Mouse (Mus musculus): ENCODE results near the gene Mknk2.

Gene Mknk2

DNA sequence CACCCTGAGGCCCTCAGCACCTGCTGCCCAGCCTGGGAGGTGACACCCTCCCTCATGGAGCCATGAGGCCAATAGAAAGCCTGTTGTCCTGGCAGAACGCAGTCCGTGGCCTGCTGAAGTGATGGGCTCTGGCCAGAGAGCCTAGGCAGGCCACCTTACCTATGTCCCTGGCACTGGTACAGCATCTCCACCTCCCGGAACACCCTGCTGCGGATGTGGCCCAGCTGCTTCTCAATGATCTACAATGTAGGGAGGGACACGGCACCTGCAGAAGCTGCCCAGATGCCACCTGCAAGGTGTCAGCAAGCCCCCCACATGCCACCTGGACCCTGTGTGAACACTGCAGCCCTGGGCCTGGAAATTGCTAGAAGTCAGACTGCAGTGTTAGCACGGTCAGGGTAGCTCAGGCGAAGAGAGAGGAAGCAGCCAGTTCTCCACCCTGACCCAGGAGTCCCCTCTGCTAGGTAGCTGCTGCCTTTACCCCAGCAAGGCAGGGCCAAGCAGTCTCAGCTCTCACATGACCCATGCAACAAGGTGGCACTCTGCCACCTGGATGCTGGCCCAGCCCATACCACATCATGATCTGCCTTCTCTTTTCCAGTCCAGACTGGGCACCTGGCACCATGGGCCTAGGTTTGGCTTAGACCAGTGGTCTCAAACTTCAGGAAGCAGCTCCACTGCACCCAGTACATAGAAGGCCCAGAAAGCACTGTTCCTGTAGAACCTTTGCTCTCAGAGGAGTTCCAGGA is 8.0 kb downstream of the Mknk2 start:
- peak; percentile 89 to 93 for DNase-seq

DNA sequence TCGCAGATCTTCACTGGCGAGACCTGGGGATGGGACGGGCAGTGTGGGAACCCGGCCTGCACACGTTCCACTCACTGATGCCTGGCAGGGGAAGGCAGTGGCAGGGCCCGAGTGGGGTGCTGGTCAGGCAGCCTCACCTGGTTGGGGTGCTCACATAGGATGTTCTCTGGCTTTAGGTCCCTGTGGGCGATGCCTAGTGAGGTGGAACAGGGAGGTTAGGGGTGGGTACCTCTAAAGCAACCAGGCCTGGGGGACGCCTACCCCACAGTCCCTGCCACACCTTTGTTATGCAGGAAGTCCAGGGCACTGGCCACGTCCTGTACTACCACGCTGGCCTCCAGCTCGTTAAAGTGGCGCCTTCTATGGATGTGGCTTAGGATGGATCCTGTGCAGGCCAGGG is 8.9 kb downstream of the Mknk2 start:
- DNase-seq = no peak

DNA sequence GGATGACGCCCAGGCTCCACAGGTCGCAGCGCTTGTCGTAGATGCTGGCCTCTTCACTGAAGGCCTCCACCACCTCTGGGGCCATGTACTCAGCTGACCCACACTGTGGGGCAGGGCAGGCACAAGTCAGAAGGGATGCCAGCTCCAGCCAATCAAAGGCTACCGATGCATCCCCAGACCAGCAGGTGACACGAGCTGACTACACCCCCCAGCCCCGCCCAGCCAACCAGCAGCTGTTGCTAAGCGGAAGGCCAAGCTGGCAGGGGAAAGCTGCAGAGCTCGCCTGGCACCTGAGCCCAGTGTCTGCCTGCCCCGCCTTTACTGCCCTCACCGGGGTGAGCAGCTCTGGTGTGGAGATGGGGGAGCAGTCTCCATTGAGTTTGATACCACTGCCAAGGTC is 9.3 kb downstream of the Mknk2 start:
- DNase-seq = peak; percentile 60 to 85

DNA sequence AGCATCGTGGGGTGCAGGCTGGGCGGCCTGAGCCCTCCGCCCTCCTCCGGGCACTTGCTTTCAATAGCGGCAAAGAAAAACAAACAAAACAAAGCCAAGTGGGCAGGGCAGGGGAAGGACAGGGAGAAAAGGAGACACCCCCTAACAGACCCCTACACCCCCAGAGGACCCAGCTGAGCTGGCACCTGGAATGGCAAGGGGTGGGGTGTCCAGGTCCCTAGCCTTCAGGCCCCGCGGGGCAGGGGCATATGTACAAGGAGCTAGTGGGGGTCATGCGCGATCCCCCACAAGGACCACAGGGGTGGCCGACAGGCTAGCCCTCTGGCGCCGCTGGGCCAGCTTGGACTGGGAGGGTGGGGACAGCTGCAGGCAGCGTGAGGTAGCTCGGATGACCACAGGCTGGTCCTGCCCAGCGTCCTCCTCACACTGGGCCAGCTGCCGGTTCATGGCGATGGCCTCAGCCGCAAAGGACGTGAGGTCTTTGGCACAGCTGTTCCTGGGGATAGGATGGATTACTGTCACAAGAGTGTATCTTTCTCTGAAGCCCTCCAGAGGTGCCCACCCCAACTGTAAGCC is 11.0 kb downstream of the Mknk2 start:
- DNase-seq = no peak

DNA sequence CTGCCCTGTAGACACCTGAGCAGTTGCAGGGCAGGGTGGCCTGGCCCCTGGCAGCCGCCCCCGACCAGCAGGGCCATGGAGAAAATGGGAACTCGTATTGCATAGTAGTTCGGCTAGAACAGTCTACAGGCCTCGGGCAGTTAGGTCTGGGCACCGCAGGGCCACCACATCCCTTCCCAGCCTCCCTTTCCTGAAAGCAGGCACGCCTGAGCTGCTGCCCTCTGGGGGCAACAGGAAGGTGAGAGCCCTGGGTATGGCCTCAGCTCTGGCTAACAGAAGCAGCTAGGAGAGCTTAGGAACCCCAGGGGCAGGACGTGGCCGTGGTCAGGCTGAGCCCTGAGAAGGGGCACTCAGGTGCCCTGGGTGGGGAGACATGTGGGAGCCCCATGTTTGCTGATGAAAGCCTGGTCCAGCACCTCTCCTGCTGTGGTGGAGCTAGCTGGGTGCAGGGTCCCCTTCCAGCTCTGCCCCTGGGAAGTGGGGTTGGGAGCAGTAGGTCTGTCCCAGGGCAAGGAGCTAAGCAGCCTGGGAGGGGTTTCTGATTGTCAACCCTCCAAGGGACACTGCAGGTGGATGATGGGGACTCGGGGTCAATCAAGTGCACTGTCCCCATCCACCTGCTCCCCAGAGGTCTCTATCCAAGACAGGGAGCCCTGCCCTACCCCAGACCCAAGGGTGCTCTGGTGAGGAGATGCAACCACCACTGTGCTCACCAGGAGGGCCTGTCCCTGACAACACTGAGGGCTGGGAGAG is 11.8 kb downstream of the Mknk2 start:
- DNase-seq = no peak

DNA sequence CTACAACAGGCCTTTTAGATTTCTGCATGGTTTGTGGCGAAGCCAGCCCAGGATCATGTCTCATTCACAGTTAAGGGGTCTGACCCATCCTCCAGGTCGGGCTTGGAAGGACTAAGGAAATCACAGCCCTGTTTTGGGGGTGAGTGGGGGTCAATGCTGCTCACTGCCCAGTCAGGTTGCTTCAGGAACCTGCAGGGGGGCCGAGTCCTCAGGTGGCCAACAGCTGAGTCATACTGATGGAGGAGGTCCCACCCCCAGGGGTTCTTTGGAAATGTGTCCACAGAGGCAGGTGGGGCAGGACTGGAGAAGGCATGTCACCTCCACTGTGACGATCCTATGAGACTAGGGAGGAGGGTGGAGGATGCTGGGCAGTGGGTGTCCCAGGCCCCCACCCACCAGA is 12.5 kb downstream of the Mknk2 start:
- DNase-seq = no peak

DNA sequence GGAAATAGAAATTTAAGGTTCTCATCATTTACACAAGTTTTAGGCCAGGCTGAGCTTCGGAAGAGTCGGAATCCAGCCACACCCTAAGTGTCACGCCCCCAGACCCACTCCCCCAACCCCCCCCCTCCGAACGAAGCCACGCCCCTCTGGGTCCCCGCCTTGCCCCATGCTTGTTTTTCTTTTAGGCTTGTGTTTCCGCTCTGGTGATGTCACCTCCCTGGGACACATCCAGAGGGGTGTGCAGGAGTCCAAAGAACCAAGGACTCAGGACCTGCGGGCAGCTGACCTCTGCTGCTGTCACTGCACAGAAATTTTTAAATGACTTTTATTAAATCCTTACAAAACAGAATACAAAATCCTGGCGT is 12.9 kb downstream of the Mknk2 start:
- DNase-seq = no peak

DNA sequence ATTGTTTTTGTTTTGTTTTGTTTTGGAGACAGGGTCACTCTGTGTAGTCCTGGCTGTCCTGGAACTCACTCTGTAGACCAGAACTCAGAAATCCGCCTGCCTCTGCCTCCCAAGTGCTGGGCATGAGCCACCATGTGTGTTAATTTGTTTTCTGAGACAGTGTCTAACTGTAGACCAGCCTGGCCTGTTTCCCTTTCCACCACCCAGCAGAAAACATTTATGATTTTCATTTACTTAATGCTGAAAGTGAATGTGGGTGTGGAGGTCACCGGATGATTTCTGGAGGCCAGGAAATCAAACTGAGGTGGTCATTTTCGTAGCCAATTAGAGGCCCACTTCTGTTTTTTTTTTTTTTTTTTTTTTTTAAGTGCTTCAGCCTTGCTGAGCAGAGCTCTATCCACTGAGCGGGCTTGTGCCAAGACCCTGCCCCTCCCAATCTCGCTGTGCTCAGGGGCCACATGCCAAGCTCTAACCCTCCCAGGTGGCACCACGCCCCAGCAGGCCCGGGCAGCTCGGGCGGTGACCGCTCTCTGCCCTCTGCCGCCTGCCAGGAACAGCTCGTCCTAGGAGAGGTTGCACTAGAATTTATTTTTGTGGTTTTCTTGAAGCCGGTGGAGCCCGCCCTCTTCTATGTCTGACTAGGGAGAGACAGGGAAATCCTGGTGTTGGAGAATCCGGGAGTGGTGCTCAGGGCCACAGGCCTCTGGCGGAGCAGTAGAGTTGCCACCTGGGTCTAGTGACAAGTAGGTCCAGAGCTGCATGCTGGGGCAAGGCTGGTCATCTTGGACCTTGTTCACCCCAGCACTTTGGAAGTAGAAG is 13.5 kb downstream of the Mknk2 start:
- peak; percentile 76 to 80 for DNase-seq

DNA sequence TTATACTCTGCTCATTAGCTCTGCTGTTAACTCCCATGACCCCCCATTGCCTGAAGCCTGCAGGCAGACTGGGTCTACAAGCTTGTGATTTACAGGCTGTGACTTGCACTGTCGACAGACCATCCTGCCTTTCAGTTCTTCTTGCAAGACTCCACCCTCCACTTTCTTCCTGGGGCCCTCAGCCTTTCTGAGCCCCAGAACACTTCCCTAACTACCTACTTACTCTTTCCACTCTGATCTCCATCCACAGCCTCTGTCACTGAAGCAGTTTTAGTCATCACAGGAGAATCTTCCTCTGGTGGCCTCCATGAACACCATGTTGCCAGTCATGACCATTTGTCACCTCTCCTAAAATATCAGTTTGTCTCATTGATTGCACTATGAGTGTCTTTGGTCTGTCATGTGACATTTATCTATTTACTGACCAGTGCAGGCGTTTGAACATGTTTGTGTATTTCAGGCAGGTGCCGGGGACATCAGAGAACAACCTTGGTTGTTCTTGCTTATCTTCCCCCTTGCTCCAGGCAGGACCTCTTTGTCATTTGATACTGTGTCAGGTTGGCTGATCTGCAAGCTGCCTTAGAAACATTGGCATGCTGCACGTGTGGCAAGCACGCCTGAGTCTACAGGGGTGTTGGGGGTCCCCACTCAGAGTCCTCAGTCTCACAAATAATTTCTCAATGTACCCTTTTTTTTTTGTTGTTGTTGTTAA is 14.3 kb downstream of the Mknk2 start:
- DNase-seq = no peak

DNA sequence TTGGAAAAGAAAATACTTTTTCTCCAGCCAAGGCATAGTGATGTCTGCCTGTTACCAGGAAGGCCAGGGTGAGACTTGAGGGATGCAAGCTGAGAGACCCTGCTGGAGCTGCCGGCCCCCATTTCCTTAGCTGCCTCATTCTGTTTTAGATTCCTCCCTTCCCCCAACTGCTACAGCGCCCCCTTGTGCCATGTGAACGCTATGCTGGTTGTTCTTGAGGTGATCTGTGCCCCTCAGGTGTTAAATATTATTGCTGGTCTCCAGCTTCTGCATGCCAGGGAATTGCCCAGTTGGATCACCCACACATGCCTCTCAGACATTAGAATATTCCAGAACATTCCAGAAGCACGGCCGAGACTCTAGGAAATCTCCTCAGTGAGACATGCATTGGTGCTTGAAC is 16.8 kb downstream of the Mknk2 start:
- peak; percentile 53 to 82 for DNase-seq

DNA sequence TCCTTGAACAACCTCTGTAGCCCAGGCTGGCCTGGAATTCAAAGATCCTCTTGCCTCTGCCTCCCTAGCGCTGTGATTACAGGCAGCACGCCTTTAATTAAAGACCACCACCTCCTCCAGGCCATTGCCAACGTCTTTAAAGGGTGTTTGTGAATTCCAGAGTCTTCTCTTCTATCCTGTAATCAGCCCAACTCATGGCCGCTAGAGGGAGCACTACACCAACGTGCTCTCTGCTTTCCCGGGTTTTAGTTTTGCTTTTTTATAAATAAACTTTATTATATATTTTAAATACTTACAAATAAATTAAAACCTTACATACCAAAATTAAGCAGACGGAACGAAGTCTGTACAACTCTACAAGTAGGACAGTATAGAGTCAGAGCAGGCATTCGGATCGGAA is 18.7 kb downstream of the Mknk2 start:
- DNase-seq = peak; percentile 86 to 92

DNA sequence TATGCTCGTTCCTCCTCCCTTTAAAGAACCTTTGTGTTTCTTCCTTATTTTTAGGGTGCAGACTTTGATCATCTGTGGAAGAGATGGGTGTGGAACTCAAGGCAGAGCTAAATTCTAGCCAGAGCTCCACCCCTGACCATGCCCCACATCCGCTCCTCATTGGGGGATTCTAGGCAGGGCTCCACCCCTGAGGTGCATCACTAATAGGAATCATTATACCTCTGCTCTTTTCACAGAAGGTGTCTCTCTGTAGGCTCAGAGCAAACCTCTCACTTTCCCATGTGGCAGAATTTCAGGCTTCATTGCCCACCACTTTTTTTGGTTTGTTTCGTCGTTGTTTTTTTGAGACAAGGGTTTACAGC is 19.1 kb downstream of the Mknk2 start:
- no peak for DNase-seq

DNA sequence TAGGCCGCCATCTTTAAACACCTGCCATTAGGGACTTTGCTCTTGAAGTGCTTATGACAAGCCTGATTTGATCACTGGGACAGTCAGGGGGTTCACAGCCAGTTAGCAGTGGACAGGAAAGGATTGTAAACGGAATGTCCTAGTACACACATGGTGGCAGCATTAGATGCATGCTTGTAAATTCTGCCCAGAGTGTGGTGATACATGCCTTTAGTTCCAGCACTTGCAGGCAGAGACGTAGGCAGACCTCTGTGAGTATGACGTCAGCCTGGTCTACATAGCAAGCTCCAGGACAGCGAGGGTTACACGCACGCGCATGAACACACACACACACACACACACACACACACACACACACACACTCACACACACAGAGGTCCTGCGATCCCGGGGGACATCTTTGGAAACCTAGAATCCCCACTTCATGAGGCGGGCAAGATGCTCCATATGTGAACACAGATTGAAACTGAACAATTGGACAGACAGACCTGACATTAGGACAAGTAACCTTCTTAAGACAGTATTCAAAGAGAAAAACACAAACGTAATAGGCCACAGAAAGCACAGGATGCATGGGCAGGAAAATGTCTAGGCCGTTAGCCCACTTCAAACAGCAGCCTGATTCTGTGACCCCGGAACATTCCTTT is 19.6 kb downstream of the Mknk2 start:
- no peak for DNase-seq

DNA sequence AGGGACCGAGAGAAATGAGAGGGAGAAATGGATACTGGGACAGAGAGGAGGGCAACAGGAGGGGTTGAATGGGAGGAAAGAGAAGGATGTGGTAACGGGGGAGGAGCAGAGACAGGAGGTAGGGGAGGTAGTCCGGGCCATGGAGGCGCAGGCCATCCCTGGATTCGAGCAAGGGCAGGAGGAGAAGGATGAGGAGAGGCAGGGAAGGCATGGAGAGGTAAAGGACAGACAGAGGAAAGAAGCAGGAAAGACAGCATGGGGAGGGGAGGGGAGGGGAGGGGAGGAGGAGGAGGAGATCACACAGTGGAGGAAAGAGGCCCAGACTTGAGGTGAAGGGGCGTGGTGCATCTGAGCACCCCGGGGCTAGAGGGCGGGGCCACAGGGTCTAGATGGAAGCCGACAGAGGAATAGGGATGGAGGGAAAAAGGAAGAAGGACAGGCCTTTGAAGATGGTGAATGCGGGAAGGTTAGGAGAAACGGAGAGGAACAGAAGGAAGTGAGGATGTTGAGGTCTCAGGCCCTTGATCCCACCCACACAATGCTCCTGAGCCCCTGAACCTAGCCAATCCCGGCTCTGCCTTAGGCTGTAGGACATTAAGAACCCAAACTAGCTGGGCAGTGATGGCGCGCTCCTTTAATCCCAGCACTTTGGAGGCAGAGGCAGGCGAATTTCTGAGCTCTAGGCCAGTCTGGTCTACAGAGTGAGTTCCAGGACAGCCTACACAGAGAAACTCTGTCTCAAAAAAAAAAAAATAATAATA is 20.9 kb downstream of the Mknk2 start, which contains the start of gene Btbd2:
Gene Btbd2, minus strand, starts transcription at position 209 of the 761 bp plus-strand sequence.
- DNase-seq = no peak

DNA sequence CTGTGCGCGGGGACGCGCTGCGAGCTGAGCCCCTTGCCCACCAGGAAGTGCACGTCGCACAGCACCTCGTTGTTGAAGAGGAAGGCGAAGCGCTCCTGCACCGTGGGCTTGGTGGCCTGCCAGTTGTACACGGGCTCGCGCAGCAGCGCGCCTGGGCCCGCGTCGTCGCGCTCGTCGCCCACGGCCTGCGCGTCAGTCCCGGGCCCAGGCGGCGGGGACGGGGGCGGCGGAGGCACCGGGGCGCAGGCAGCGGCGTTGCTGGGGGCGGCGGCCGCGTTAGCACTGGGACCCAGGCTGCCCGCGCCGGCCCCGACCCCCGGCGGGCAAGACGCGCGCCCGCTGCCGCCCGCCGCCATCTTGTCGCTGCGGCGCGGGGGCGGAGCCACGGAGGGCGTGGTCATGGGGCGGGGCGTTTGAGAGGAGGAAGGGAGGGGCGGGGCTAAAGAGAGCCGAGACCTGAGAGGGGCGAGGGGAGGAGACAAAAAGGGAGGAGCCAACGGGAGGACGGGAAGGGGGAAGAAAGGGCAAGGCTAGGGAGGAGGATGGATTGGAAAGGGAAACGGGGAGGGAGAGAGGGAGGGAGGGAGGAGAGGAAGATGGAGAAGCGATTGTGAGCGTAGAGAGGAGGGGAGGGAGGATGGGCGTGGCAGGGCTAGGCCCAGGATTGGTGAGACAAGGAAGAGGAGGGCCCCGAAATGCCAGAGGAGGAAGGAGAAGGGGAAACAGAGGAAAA is 21.6 kb downstream of the Mknk2 start:
- DNase-seq = peak; percentile 99 to 100

DNA sequence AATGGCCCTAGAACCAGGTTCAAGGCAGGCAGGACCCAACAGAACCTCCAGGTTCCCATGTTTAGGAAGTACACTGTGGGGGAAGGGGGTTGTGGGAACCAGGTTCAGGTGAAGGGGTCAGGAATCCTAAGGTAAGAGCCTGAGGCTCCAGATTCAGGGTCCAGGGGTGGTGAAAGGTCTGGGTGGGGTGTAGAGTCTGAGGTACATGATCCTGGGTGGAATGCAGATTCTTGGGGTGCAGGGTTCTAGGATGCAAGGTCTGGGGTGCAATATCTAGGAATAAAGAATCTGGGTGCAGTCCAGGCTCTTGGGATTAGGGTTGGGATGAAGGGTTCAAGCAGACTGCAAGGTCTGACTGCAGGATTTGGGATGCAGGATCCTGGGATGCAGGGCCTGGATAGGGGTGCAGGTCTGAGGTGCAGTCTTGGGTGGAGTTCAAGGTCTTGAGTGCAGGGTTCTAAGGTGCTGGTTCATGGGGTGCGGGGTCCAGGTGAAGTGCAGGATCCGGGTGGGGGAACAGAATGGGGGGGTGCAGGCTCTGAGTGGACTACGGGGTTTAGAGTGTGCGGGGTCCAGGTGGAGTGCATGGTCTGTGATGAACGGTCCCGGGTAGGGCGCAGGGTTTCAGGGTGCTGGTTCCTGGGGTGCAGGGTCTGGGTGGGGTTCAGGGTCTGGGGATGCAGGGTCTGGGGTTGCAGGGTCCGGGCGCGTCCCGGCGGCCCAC is 22.3 kb downstream of the Mknk2 start:
- DNase-seq = peak; percentile 45 to 46

DNA sequence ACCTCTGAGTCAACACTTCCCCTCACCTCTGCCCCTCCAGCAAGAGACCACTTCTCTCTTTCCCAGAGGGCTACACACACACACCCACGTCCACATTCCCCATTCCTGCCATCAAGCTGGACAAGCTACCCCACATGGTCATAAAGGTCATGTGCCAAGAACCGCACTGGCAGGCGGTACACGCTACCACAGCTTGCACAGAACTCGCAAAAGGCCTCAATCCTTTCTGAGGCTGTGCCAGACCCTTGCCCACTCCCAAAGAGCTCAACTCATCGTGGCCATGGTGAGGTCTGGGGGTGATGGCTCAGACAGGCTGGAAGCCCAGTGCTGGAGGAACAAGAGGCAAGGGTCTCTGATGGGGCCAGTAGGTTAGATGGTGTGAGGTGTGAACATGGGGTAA is 23.0 kb downstream of the Mknk2 start:
- DNase-seq = peak in 1 of 2 experiments; percentile 50

DNA sequence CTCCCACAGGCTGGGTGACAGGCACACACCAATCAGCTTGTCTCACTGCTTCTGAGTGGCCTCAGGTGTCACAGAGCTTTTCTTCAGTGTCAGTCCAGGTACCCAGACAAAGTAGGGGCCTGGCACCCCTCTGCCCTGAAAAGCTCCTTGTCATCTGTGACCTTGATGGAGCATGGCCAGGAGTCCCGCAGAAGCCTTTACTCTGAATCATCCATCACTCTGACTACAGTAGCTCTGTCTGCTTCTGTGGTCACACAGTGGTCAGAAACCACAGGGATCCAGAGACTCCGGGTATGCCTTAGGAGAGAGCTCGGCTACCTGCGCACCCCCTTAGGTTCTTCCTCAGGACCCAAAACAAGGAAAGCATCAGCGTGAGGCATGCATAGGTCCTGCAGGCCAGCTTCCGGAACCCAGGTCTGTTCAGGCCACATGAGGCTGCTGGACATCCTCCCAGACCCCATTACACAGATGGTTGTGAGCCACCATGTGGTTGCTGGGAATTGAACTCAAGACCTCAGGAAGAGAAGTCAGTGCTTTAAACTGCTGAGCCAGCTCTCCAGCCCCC is 24.7 kb downstream of the Mknk2 start:
- no peak for DNase-seq

DNA sequence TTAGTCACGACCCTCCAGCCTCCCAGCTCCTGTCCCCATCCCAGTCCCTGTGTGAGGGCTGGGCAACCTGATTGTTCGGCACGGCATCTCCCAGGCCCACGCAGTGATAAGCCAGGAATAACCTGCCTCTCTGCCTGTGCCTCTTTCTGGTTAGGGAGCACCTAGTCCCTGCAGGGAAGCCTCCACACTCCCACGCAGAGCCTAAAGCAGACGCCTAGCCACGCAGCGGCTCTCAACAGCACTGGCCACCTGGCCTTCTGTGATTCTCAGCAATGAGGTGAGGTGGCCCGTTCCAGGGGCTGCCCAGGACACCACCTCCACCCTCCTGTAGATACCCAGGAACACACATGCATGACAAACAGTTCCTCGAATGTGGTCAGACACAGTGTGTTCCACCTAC is 27.5 kb downstream of the Mknk2 start:
- no peak for DNase-seq

Measured in cerebellum, postnatal 14 days (tissue).